Mouse (Mus musculus): ENCODE data around the gene Chat.

The Chat gene

GRCm38 (mm10) chr14:32465889-32466288 lies at the start of gene Chat:
Chat (minus strand) TSS chr14:32465989.
- no peak for DNase-seq (ENCODE audit: low spot score in 2 of 2)

- peak; percentile 88 to 93 for DNase-seq (ENCODE audit: low spot score in 2 of 2)
Observed at GRCm38 (mm10) chr14:32513336-32514032, 47.7 kb upstream of the Chat start, which contains the start of gene Ercc6. Ercc6 (plus strand) TSS chr14:32513521.

- no peak for DNase-seq (ENCODE audit: low spot score in 2 of 2)
Observed at GRCm38 (mm10) chr14:32512912-32513311, 47.1 kb upstream of the Chat start.

- DNase-seq (ENCODE audit: low spot score in 2 of 2) = no peak
Observed at GRCm38 (mm10) chr14:32509443-32509961, 43.7 kb upstream of the Chat start.

GRCm38 (mm10) chr14:32508105-32508835 lies 42.5 kb upstream of the Chat start:
- no peak for DNase-seq (ENCODE audit: low spot score in 2 of 2)

- no peak for DNase-seq (ENCODE audit: low spot score in 2 of 2)
Observed at GRCm38 (mm10) chr14:32507216-32507615, 41.4 kb upstream of the Chat start.

- no peak for DNase-seq (ENCODE audit: low spot score in 2 of 2)
Observed at GRCm38 (mm10) chr14:32506329-32506728, 40.5 kb upstream of the Chat start.

GRCm38 (mm10) chr14:32503897-32504296 lies 38.1 kb upstream of the Chat start:
- no peak for DNase-seq (ENCODE audit: low spot score in 2 of 2)

GRCm38 (mm10) chr14:32502764-32503688 lies 37.2 kb upstream of the Chat start:
- DNase-seq (ENCODE audit: low spot score in 2 of 2) = no peak

GRCm38 (mm10) chr14:32501303-32501702 lies 35.5 kb upstream of the Chat start:
- no peak for DNase-seq (ENCODE audit: low spot score in 2 of 2)

- no peak for DNase-seq (ENCODE audit: low spot score in 2 of 2)
Observed at GRCm38 (mm10) chr14:32496115-32496850, 30.5 kb upstream of the Chat start.

GRCm38 (mm10) chr14:32492521-32492920 lies 26.7 kb upstream of the Chat start:
- no peak for DNase-seq (ENCODE audit: low spot score in 2 of 2)

GRCm38 (mm10) chr14:32482061-32482460 lies 16.3 kb upstream of the Chat start:
- no peak for DNase-seq (ENCODE audit: low spot score in 2 of 2)

- DNase-seq (ENCODE audit: low spot score in 2 of 2) = no peak
Observed at GRCm38 (mm10) chr14:32477581-32477980, 11.8 kb upstream of the Chat start.

GRCm38 (mm10) chr14:32476559-32476958 lies 10.8 kb upstream of the Chat start:
- no peak for DNase-seq (ENCODE audit: low spot score in 2 of 2)

- no peak for DNase-seq (ENCODE audit: low spot score in 2 of 2)
Observed at GRCm38 (mm10) chr14:32472996-32473395, 7.2 kb upstream of the Chat start.

GRCm38 (mm10) chr14:32467606-32468005 lies 1.8 kb upstream of the Chat start:
- peak in 1 of 2 experiments; percentile 73 for DNase-seq (ENCODE audit: low spot score in 2 of 2)

- DNase-seq (ENCODE audit: low spot score in 2 of 2) = no peak
Observed at GRCm38 (mm10) chr14:32465506-32465870, 301 bp downstream of the Chat start.

- DNase-seq (ENCODE audit: low spot score in 2 of 2) = no peak
Observed at GRCm38 (mm10) chr14:32464601-32465505, 936 bp downstream of the Chat start, which contains the start of gene Slc18a3. Slc18a3 (minus strand) TSS chr14:32464850.

Data from urinary bladder, postnatal 4 days (tissue).